Comparison of ENCODE assay signal across 15 mouse cellular contexts in the genomic region with DNA sequence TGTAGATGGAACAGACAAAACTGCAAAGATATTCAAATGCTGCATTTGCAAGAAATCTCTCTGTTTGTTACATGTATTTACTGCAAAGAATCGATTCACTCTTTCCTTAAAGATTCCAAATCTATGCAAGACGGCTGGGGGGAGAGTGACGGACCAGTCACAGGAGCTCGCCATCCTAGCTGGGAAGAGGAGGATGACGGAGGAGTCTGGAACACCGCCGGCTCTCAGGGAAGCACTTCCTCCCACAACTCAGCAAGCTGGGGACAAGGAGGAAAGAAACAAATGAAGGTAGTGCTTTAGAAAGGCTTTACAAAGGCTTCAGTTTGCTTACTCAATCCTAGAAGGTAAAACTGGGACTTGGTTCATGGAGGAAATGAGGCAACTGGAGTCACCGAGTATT.
"Had no signal": no experiment of that assay in that cellular context is flagged by ENCODE, and none has a peak within 500 bp of the region (broad histone marks: within the 10 kb centered on the region; RNA-seq: fewer than 3 reads in every experiment).

No protein-coding gene starts in this region.

- H3K4me3 ChIP-seq: limb, embryonic 12.5 days; liver, embryonic 12.5 days; liver, embryonic 15.5 days; lung, embryonic 15.5 days had no signal

- DNase-seq: kidney, adult 18-20 months; kidney, adult 9 months; kidney, postnatal 14 days; kidney, postnatal 4 days; liver; lung, adult 18-20 months; lung, postnatal 10 days; lung, postnatal 36 days; thymus, adult 18-20 months; thymus, postnatal 36 days had no signal

- H3K9ac ChIP-seq: limb, embryonic 12.5 days; liver, embryonic 12.5 days; liver, embryonic 15.5 days; lung, embryonic 15.5 days had no signal

- H3K27ac ChIP-seq: limb, embryonic 12.5 days; liver, embryonic 12.5 days; liver, embryonic 15.5 days; lung, embryonic 15.5 days had no signal

- H3K4me2 ChIP-seq: limb, embryonic 12.5 days; liver, embryonic 12.5 days; liver, embryonic 15.5 days; lung, embryonic 15.5 days; midbrain, embryonic 11.5 days had no signal

- H3K4me1 ChIP-seq: limb, embryonic 12.5 days; liver, embryonic 12.5 days; liver, embryonic 15.5 days; lung, embryonic 15.5 days had no signal

- ATAC-seq: liver, embryonic 12.5 days had no signal

- H3K27me3 ChIP-seq: limb, embryonic 12.5 days; liver, embryonic 12.5 days; liver, embryonic 15.5 days; lung, embryonic 15.5 days had no signal

- H3K9me3 ChIP-seq: limb, embryonic 12.5 days; liver, embryonic 12.5 days; liver, embryonic 15.5 days; lung, embryonic 15.5 days had no signal
